Mouse (Mus musculus) hindbrain, embryonic 14.5 days (tissue): Measurements from ENCODE around the gene Snd1. TPM values are rescaled to one million over a fixed set of nuclear protein-coding genes. Genes with fewer than 3 reads are reported as not detected.

Experiments used
- ATAC-seq: fragments of 200-750 bp; cut with Nextera tagmentation; 2 replicates; pipeline ENCODE4 v1.8.0; 2017; ENCODE audit warnings: moderate number of reproducible peaks, mild to moderate bottlenecking, moderate TSS enrichment, moderate library complexity; ENCODE audit not compliant: low FRiP score
- DNase-seq: peaks from one replicate; pipeline ENCODE4 v3.0.0-alpha.2; 2015; ENCODE audit warnings: low spot score
- H3K27ac ChIP-seq: fragments of 300-500 bp; sonication (generic); 2 replicates; pipeline ENCODE4 v1.5.1; 2014; ENCODE audit warnings: mild to moderate bottlenecking, moderate library complexity
- H3K27me3 ChIP-seq: fragments of 300-500 bp; sonication (generic); 2 replicates; pipeline ENCODE4 v1.6.1; 2014; ENCODE audit warnings: mild to moderate bottlenecking, low read length, mixed read lengths; ENCODE audit not compliant: control insufficient read depth, insufficient read depth
- H3K36me3 ChIP-seq: fragments of 300-500 bp; sonication (generic); replicated peaks from 2 replicates; pipeline ENCODE4 v1.6.1; 2014; ENCODE audit not compliant: control insufficient read depth, insufficient read depth
- H3K4me1 ChIP-seq: fragments of 300-500 bp; sonication (generic); replicated peaks from 2 replicates; pipeline ENCODE4 v1.6.1; 2014; ENCODE audit warnings: antibody characterized with exemption, low read length, mixed read lengths; ENCODE audit not compliant: control insufficient read depth, insufficient read depth
- H3K4me2 ChIP-seq: fragments of 300-500 bp; sonication (generic); replicated peaks from 2 replicates; pipeline ENCODE4 v1.6.1; 2014; ENCODE audit warnings: mild to moderate bottlenecking, moderate library complexity
- H3K4me3 ChIP-seq: fragments of 300-500 bp; sonication (generic); replicated peaks from 2 replicates; pipeline ENCODE4 v1.5.1; 2014; ENCODE audit warnings: mild to moderate bottlenecking, low read length
- H3K9ac ChIP-seq: fragments of 300-500 bp; sonication (generic); 2 replicates; pipeline ENCODE4 v1.6.1; 2014
- H3K9me3 ChIP-seq: fragments of 300-500 bp; sonication (generic); 2 replicates; pipeline ENCODE4 v1.6.1; 2016; ENCODE audit warnings: low read length; ENCODE audit not compliant: control insufficient read depth
- WGBS: fragments of 180-500 bp; shearing (Covaris S2); extraction: QIAGEN DNeasy Blood & Tissue Kit; methylation state at CpG from one replicate; pipeline ENCODE4 v1.1.7; 2014; 5-methylcytosine and 5-hydroxymethylcytosine counted together
- polyA plus RNA-seq: library from polyadenylated mRNA; unstranded; fragments of >200 nt; fragmentation: Nextera tagmentation; extraction: Ambion mirVana; gene quantifications from 2 replicates; pipeline ENCODE4 v1.2.1, GENCODE M21; 2014

The Snd1 gene
- polyA plus RNA-seq, 1 experiment from 2014 or later, result 79.1 TPM

- ATAC-seq, result no peak
- Histone ChIP-seq H3K9me3 (no peaks in the 10 kb centered on the region), H3K4me2 (no peak overlapping the region), H3K27me3 (no peaks in the 10 kb centered on the region), H3K9ac (no peak overlapping the region), H3K4me1 (peaks cover 12% of the 10 kb centered on the region; the same call in 1 of the 2 replicates), H3K36me3 (no peaks in the 10 kb centered on the region), H3K27ac (0 out of 2 replicates have a peak overlapping the region, but pooled peaks have one; percentile 39), H3K4me3 (no peak overlapping the region)
- DNase-seq, result no peak
- whole genome bisulfite sequencing, result 15% methylated on average over 2 of the region's 2 CpGs
Observed at GRCm38 (mm10) chr6:28729649-28730048, 254.7 kb downstream of the Snd1 start.

DNA sequence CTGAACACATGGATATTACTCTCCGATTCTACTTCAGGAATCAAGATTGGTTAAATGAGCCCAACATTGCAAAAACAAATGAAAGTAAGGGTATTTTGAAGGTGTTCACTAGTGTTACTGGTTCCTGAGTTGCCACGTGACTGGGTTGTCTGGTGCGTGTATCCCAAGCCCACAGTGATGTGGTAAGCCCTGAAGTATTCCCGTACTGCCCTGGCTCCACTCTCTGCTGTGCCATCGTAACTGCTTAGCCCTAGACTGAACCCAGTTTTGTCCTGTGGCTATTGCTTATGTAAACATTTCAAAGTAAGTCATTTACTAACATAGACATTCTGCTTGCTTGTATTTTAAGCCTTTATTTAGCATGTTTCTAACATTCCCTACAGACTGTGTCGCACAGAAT is 256.3 kb downstream of the Snd1 start:
- no peak for DNase-seq
- 94% methylated on average over 6 of the region's 6 CpGs for WGBS
- H3K27ac ChIP-seq, result no peak overlapping the region
- no peak overlapping the region for H3K4me2 ChIP-seq
- H3K36me3 ChIP-seq, result no peaks in the 10 kb centered on the region
- ATAC-seq, result no peak
- no peaks in the 10 kb centered on the region for H3K9me3 ChIP-seq
- peaks cover 12% of the 10 kb centered on the region; the same call in 1 of the 2 replicates for H3K4me1 ChIP-seq
- H3K4me3 ChIP-seq, result no peak overlapping the region
- H3K27me3 ChIP-seq, result no peaks in the 10 kb centered on the region
- no peak overlapping the region for H3K9ac ChIP-seq

DNA sequence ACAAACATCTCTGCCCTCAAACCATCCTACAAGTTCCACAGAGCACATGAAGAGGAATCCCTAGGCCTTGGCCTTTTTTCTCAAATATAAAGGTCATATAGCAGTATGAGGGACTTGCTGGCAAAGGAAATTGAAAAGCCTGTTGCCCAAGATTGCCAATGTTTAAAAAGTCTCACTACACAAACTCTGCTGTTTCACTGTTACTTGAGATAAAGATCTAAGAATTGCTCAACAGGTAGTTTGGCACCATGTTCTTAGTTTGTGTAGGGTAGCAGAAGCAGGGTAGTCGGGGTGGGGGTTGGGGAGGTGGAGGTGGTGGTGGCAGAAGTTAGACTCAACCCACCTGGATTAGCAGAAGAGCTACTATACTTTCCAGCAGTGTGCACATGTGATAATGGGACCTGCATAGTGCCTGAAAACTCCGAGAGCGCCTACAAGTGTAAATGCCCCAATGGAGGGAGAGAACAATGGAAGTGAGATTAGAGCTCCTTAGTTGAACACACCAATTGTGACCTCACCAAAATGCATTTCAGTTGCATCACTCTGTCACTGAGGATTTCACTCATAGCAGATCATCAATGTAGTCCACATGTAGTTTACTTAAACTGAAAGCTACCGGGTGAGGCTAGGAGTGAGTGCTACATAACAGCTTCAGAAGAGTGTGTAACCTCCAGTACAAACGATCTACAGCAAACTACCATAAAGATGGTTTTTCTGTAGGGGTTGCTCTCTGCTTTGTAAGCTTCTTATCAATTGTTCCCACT is 259.1 kb downstream of the Snd1 start:
- no peak overlapping the region for H3K4me3 ChIP-seq
- DNase-seq, result no peak
- WGBS, result 95% methylated on average over 5 of the region's 5 CpGs
- H3K9ac ChIP-seq, result no peak overlapping the region
- H3K36me3 ChIP-seq, result no peaks in the 10 kb centered on the region
- no peaks in the 10 kb centered on the region for H3K27me3 ChIP-seq
- H3K4me2 ChIP-seq, result no peak overlapping the region
- no peak for ATAC-seq
- peaks cover 9% of the 10 kb centered on the region; the same call in 1 of the 2 replicates for H3K4me1 ChIP-seq
- H3K9me3 ChIP-seq, result no peaks in the 10 kb centered on the region
- H3K27ac ChIP-seq, result no peak overlapping the region

- ATAC-seq (no peak), DNase-seq (no peak)
- no peaks in the 10 kb centered on the region for H3K9me3 ChIP-seq
- no peak overlapping the region for H3K27ac ChIP-seq
- H3K4me3 ChIP-seq, result no peak overlapping the region
- H3K36me3 ChIP-seq, result no peaks in the 10 kb centered on the region
- 83% methylated on average over 9 of the region's 9 CpGs for WGBS
- H3K4me2 ChIP-seq, result no peak overlapping the region
- H3K27me3 ChIP-seq, result no peaks in the 10 kb centered on the region
- no peaks in the 10 kb centered on the region for H3K4me1 ChIP-seq
- no peak overlapping the region for H3K9ac ChIP-seq
Observed at GRCm38 (mm10) chr6:28735116-28735515, 260.2 kb downstream of the Snd1 start.

DNA sequence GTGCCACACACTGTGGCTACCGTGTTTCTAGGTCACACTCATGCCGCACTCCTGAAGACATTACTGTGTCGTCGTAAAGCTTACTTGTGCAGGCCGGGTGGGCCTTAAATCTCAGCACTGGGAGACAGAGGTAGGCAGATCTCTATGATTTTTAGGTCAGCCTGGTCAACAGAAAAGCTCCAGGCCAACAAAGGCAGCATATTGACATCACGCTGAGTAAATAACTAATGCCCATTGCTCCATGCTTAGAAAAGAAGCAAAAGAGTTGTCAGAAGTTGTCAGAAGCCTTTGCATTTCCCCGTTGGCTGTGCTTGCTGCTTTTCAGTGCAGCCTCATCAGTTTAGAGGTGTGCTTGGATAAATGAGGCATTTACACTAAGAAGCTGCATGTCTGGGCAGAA is 261.7 kb downstream of the Snd1 start:
- Histone ChIP-seq H3K9me3 (no peaks in the 10 kb centered on the region), H3K27ac (no peak overlapping the region), H3K4me1 (no peaks in the 10 kb centered on the region), H3K4me3 (no peak overlapping the region), H3K9ac (no peak overlapping the region), H3K4me2 (no peak overlapping the region), H3K36me3 (no peaks in the 10 kb centered on the region), H3K27me3 (no peaks in the 10 kb centered on the region)
- DNase-seq (no peak), ATAC-seq (no peak)
- WGBS, result 77% methylated on average over 7 of the region's 7 CpGs

DNA sequence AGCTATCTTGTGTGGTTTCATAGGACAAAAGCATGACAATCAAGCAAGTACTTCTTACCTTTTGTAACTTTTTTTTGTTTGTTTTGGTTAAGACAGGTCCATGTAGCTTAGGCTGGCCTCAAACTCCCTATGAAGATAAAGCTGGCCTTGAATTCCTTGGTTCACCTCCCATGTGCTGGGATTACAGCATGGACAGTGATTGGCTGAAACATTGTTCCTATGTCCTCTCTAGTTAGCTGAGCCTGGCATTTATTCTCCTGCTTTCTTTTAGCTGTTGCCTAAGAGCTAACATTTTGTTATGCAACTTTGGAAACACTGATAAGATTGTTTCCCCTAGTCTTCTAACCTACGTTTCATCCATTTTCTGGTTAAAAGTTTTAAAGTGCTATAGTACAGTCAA is 262.7 kb downstream of the Snd1 start:
- 79% methylated on average over 1 of the region's 1 CpGs for whole genome bisulfite sequencing
- no peak overlapping the region for H3K4me2 ChIP-seq

GRCm38 (mm10) chr6:28743586-28743985 is 268.6 kb downstream of the Snd1 start:
- ATAC-seq (no peak; the same call in 1 of the 2 replicates), DNase-seq (no peak)

More for the DNA sequence above, 262.7 kb downstream of the Snd1 start:
- Histone ChIP-seq H3K9ac (no peak overlapping the region), H3K9me3 (no peaks in the 10 kb centered on the region), H3K4me1 (no peaks in the 10 kb centered on the region), H3K36me3 (no peaks in the 10 kb centered on the region), H3K4me3 (no peak overlapping the region), H3K27ac (no peak overlapping the region), H3K27me3 (no peaks in the 10 kb centered on the region)
- ATAC-seq (no peak), DNase-seq (no peak)

GRCm38 (mm10) chr6:28745864-28746263 is 270.9 kb downstream of the Snd1 start:
- H3K4me2 ChIP-seq, result no peak overlapping the region
- no peak overlapping the region for H3K9ac ChIP-seq
- peaks cover 23% of the 10 kb centered on the region for H3K4me1 ChIP-seq
- H3K27me3 ChIP-seq, result no peaks in the 10 kb centered on the region
- H3K36me3 ChIP-seq, result 0 out of 2 replicates have a peak, but pooled peaks cover 3% of the 10 kb centered on the region
- no peaks in the 10 kb centered on the region for H3K9me3 ChIP-seq
- no peak overlapping the region for H3K4me3 ChIP-seq
- 73% methylated on average over 7 of the region's 7 CpGs for WGBS
- DNase-seq (no peak), ATAC-seq (no peak)
- no peak overlapping the region for H3K27ac ChIP-seq

More at GRCm38 (mm10) chr6:28743586-28743985, 268.6 kb downstream of the Snd1 start:
- no peak overlapping the region for H3K4me3 ChIP-seq
- H3K4me1 ChIP-seq, result peaks cover 20% of the 10 kb centered on the region
- H3K27me3 ChIP-seq, result no peaks in the 10 kb centered on the region
- H3K9ac ChIP-seq, result no peak overlapping the region
- H3K27ac ChIP-seq, result peak overlapping the region; percentile 6; the same call in 1 of the 2 replicates
- 0 out of 2 replicates have a peak, but pooled peaks cover 3% of the 10 kb centered on the region for H3K36me3 ChIP-seq
- WGBS, result 15% methylated on average over 1 of the region's 1 CpGs
- H3K9me3 ChIP-seq, result no peaks in the 10 kb centered on the region
- no peak overlapping the region for H3K4me2 ChIP-seq

DNA sequence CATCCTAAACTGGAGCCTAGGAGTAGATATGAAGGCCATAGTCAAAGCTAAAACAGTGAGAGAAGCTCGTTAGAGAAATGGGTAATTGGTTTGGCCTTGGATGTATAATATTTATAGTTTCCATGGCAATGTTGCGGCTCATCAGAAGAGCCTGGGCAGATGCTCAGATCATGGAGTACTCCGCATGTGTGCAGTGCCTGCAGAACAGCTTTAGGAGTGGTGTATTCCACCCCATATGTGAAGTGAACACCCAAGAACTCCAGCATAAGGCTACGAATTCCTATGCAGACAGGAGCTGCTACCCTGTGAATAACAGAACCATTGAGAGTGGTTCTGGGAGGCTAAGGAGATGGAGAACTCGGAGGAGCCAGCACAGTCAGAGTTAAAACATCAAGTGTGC is 272.1 kb downstream of the Snd1 start:
- H3K4me3 ChIP-seq, result no peak overlapping the region
- ATAC-seq, result no peak
- DNase-seq, result no peak
- no peak overlapping the region for H3K9ac ChIP-seq
- H3K4me2 ChIP-seq, result no peak overlapping the region
- H3K27me3 ChIP-seq, result no peaks in the 10 kb centered on the region
- peaks cover 23% of the 10 kb centered on the region for H3K4me1 ChIP-seq
- no peaks in the 10 kb centered on the region for H3K9me3 ChIP-seq
- H3K36me3 ChIP-seq, result 0 out of 2 replicates have a peak, but pooled peaks cover 3% of the 10 kb centered on the region
- H3K27ac ChIP-seq, result no peak overlapping the region
- WGBS, result 87% methylated on average over 5 of the region's 5 CpGs
